28 mouse cellular contexts compared by ENCODE assay signal in genomic region chr2:91295895-91296294, GRCm38 (mm10).
"Had no signal": no experiment of that assay in that cellular context is flagged by ENCODE, and none has a peak within 500 bp of the region (broad histone marks: within the 10 kb centered on the region; RNA-seq: fewer than 3 reads in every experiment).

No protein-coding gene starts in this region.

- DNase-seq: heart, postnatal 10 days; heart, postnatal 14 days; heart, postnatal 36 days; heart, postnatal 4 days; kidney, adult 11 months; kidney, adult 18-20 months; kidney, adult 2 months; kidney, adult 8-10 months; kidney, adult 9 months; kidney, postnatal 10 days; kidney, postnatal 14 days; kidney, postnatal 36 days; kidney, postnatal 4 days; layer of hippocampus, adult 9-11 months; layer of hippocampus, postnatal 36 days had no signal

- H3K4me3 ChIP-seq: heart, embryonic 10.5 days; heart, embryonic 12.5 days; heart, embryonic 13.5 days; heart, embryonic 15.5 days; hindbrain, embryonic 10.5 days; hindbrain, embryonic 12.5 days; hindbrain, embryonic 13.5 days; hindbrain, embryonic 15.5 days; intestine, embryonic 15.5 days; kidney, embryonic 15.5 days; layer of hippocampus, adult 2 months had no signal

- H3K4me2 ChIP-seq: heart, embryonic 11.5 days; heart, embryonic 12.5 days; heart, embryonic 13.5 days; heart, embryonic 15.5 days; hindbrain, embryonic 12.5 days; hindbrain, embryonic 13.5 days; hindbrain, embryonic 14.5 days; hindbrain, embryonic 15.5 days; intestine, embryonic 15.5 days; kidney, embryonic 15.5 days had no signal

- H3K36me3 ChIP-seq: heart, embryonic 10.5 days; heart, embryonic 12.5 days; heart, embryonic 13.5 days; heart, embryonic 15.5 days; hindbrain, embryonic 10.5 days; hindbrain, embryonic 12.5 days; hindbrain, embryonic 13.5 days; hindbrain, embryonic 15.5 days; intestine, embryonic 15.5 days; kidney, embryonic 15.5 days had no signal

- H3K27me3 ChIP-seq: heart, embryonic 12.5 days; heart, embryonic 13.5 days; heart, embryonic 15.5 days; hindbrain, embryonic 12.5 days; hindbrain, embryonic 13.5 days; hindbrain, embryonic 15.5 days; intestine, embryonic 15.5 days; kidney, embryonic 15.5 days had no signal
